Mouse (Mus musculus): ENCODE data around the gene Dock4.
"Not testable (repeated sequence)": the region's sequence is repeated elsewhere in the genome, so short reads cannot be mapped to it uniquely, and the experiment has no call there.

Gene Dock4

DNA sequence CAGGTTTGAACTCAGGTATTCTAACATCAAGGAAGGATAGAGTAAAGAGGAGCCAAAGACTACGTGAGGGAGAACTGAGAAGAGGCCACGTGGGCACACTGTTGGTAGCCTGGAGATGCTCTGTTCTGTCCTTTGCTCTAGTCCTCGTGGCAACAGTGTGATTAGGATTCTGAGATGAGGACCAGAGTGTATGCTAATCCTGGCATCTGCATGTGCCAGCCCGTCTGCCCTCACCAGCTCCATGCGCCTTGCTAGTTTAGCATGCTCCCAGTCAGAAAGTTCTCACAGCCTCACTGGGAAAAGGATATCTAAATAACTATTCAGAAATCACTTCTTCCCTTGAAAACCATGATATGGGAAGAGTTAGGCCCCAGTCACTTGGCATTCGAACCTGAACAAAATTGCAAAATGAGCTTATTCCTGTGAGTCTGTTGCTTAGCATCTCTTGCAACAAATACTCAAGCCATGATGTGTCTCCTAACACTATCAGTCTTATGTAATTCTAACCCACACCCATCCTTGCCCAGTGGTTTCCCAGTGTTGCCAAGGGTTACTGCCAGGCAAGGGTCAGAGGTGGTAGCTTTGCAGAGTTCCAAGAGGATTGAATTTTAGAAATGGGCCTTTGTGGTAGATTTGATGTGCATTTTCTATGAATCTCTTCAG is 372.4 kb downstream of the Dock4 start:
- no peak for DNase-seq (ENCODE audit: low read depth, low spot score)

- DNase-seq (ENCODE audit: low read depth, low spot score) = no peak
Measured at GRCm38 (mm10) chr12:40823631-40824030, 377.9 kb downstream of the Dock4 start.

GRCm38 (mm10) chr12:40824251-40824650 is 378.5 kb downstream of the Dock4 start:
- no peak for DNase-seq (ENCODE audit: low read depth, low spot score)

GRCm38 (mm10) chr12:40825935-40826460 is 380.2 kb downstream of the Dock4 start:
- no peak for DNase-seq (ENCODE audit: low read depth, low spot score)

DNA sequence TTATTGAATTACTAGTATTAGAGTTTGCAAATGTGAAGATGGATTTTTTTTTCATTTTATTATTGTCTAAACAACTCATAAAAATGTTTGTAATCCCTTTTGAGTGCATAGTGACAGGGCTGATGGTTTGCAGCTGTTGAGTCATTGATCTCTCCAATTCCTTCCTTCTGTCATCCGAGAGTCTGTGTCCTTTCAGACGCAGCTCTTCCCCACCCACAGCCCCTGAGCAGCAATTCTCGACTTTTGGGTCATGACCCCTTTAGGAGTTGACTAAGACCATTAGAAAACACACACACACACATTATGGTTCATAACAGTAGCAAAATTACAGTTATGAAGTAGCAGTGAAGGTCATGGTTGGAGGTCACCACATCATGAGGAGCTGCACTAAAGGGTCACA is 380.7 kb downstream of the Dock4 start:
- DNase-seq (ENCODE audit: low read depth, low spot score) = no peak

- no peak for DNase-seq (ENCODE audit: low read depth, low spot score)
Measured at GRCm38 (mm10) chr12:40828025-40828424, 382.3 kb downstream of the Dock4 start.

DNA sequence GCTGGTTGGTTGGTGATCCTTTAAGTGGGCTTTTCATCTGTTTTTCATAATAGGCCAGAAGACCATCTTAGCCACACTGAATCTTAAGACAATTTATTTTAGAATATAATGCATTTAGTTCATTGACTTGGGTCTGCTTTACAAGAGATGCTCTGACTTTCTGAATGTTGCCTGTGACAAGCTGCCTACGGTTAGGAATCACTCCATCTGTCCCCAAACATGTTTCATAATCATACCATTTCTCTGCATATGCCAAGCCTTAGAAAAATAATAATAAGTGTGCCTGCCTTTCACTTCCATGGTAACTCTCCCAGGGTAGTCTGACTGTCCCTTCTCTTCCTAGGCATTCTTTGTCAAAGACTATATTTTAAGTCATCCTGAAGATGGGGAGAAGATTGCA is 383.5 kb downstream of the Dock4 start:
- DNase-seq (ENCODE audit: low read depth, low spot score) = no peak

DNA sequence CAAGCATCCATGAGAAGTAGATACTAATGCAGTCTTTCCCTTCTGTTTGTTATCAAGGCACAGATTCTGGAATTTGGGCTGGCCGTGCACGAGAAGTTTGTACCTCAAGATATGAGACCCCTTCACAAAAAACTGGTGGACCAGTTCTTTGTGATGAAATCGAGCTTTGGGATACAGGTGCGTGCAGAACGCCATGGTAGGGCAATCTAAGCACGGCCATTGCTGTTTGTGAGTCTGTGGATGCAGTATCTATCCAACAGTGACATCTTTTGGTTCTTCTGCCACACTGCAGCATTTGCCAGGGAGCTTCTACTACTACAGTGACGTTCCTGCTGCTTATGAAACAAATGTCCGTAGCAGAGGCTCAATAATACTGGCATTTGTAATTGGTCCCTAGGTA is 386.4 kb downstream of the Dock4 start:
- DNase-seq (ENCODE audit: low read depth, low spot score) = peak; percentile 29

DNA sequence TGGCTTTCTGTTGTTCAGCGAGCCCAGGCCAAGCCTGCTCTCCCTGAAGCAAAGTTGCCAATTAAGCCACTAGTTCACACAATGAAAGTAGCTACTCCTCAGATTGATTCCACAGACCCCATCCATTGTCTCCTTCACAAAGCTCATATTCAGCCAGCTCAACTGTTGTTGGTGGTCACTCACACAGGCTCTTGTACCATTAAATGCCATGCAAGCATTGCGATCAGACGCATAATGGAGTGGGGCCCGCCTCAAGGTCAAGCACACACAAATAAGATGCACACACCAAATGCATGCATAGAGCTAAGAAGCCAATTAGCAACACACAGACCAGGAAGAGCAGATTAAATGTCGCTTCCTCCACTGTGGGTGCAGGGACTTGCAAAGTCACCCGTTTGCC is 391.2 kb downstream of the Dock4 start:
- no peak for DNase-seq (ENCODE audit: low read depth, low spot score)

- peak; percentile 46 for DNase-seq (ENCODE audit: low read depth, low spot score)
Measured at GRCm38 (mm10) chr12:40837597-40838337, 392.0 kb downstream of the Dock4 start.

DNA sequence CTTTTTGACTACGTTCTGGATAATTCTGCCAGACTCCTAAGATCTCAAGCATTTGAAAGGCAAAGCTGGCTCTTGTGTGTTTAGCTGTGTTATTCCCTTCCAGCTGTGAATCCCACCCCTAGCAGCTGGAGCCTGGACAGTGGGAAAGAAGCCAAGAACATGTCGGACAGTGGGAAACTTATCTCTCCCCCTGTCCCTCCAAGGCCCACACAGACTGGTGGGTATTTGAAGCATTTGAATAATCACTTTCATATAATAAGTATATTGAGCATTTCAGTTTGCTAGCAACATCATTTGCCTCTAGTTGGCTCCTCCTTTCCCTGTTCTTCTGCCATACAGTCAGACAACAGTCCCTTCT is 392.6 kb downstream of the Dock4 start:
- no peak for DNase-seq (ENCODE audit: low read depth, low spot score)

DNA sequence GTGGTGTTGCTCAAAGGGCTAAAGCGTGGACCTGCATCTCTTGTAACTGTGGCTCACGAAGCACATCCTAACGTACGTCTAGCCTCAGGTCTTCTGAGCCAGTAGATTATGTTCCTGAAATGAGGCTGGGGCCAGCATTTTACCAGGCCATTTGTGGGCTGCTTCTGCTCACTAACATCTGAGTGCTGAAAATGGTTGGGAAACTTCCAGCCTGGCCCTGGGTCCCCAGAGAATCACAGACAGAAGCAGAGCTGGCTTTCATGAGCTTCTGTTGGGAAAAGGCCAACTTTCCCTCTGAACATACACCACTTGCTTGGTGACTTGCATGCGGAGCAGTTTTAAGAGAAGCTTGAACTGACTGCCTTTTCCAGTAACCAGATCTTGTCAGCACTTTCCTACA is 393.2 kb downstream of the Dock4 start:
- DNase-seq (ENCODE audit: low read depth, low spot score) = no peak

- no peak for DNase-seq (ENCODE audit: low read depth, low spot score)
Measured at GRCm38 (mm10) chr12:40839817-40840216, 394.1 kb downstream of the Dock4 start.

GRCm38 (mm10) chr12:40842251-40842988 is 396.7 kb downstream of the Dock4 start:
- DNase-seq (ENCODE audit: low read depth, low spot score) = peak; percentile 13

DNA sequence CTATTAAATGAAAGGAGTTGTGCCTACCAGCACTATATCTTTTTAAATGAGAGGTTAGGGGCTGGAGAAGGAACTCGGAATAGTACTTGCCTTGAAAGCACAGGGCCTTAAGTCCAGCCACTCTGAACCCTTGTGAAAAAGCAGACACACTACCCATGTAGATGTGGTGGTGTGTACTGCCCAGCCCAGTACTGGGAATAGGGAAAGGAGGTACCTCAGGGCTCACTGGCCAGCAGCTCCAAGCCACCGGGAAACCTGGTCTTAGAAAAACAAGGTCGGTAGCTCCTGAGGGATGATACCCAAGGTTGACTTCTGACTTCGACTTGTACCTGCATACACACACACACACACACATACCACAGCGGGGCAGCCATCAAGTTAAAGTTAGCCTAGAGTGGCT is 397.2 kb downstream of the Dock4 start:
- no peak for DNase-seq (ENCODE audit: low read depth, low spot score)

GRCm38 (mm10) chr12:40843474-40844080 is 397.8 kb downstream of the Dock4 start:
- DNase-seq (ENCODE audit: low read depth, low spot score) = no peak

GRCm38 (mm10) chr12:40844324-40844723 is 398.6 kb downstream of the Dock4 start:
- DNase-seq (ENCODE audit: low read depth, low spot score) = no peak

GRCm38 (mm10) chr12:40854705-40855367 is 409.1 kb downstream of the Dock4 start:
- no peak for DNase-seq (ENCODE audit: low read depth, low spot score)

GRCm38 (mm10) chr12:40857466-40857865 is 411.7 kb downstream of the Dock4 start:
- DNase-seq (ENCODE audit: low read depth, low spot score) = no peak

DNA sequence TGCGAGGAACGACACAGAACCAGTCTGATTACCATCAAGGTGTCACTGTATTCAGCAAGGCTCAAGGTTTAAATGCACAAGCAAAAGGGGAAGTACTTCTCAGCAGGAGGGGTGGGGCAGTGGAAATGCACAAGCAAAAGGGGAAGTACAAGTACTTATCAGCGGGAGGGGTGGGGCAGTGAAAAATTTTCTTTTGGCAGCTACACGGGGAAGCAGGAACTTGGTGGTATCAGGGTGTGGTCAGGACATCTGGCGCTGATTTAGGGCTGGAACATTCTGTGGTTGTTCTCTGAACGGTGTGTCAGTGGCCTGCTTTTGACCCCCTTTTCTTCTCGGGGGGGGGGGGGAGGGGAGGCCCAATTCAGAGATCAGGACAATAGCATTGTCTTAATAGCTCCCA is 413.0 kb downstream of the Dock4 start:
- DNase-seq (ENCODE audit: low read depth, low spot score) = not testable (repeated sequence)

- DNase-seq (ENCODE audit: low read depth, low spot score) = no peak
Measured at GRCm38 (mm10) chr12:40870387-40870786, 424.6 kb downstream of the Dock4 start.

All from retina, adult 2 months (tissue).